In the genomic region with DNA sequence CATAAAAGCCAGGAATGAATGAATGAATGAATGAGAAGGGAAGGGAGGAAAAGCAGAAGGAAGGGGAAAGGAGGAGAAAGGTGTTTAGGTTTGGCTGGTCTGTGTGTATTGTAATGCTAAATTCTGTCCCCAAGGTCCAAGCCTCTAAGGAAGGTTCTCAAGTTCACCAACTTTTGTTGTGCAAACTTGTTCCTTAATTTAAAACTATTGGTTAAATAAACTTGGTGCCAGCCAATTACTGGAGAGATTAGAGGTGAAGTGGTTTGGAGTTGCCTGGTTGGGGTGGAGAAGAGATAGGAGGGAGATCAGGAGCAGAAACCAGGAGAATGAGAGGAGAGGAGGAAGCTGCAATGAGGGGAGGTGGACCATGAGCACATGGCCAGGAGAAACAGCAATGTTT, we compare ENCODE assay signal across 16 mouse cellular contexts.
"Had no signal": no experiment of that assay in that cellular context is flagged by ENCODE, and none has a peak within 500 bp of the region (broad histone marks: within the 10 kb centered on the region; RNA-seq: fewer than 3 reads in every experiment).

No protein-coding gene starts in this region.

- H3K9me3 ChIP-seq: midbrain, embryonic 10.5 days; midbrain, embryonic 12.5 days; neural tube, embryonic 13.5 days; neural tube, embryonic 15.5 days had no signal

- H3K9ac ChIP-seq: lung, embryonic 14.5 days; midbrain, embryonic 12.5 days; neural tube, embryonic 13.5 days; neural tube, embryonic 15.5 days had no signal

- H3K36me3 ChIP-seq: midbrain, embryonic 10.5 days; midbrain, embryonic 12.5 days; neural tube, embryonic 13.5 days; neural tube, embryonic 15.5 days had no signal

- DNase-seq: lung, embryonic 14.5 days; lung, postnatal 10 days; lung, postnatal 4 days; midbrain, embryonic 14.5 days; retina, postnatal 1 day; right cerebral cortex, adult 18-20 months; right cerebral cortex, postnatal 25 days; right cerebral cortex, postnatal 4 days; spleen, adult 18-20 months; thymus, adult 18-20 months had no signal

- H3K4me3 ChIP-seq: midbrain, embryonic 10.5 days; midbrain, embryonic 12.5 days; myocyte; neural tube, embryonic 13.5 days; neural tube, embryonic 15.5 days had no signal

- H3K27me3 ChIP-seq: midbrain, embryonic 12.5 days; neural tube, embryonic 13.5 days; neural tube, embryonic 15.5 days had no signal

- H3K27ac ChIP-seq: midbrain, embryonic 10.5 days; midbrain, embryonic 12.5 days; neural tube, embryonic 13.5 days; neural tube, embryonic 15.5 days had no signal

- H3K4me2 ChIP-seq: lung, embryonic 14.5 days; midbrain, embryonic 12.5 days; neural tube, embryonic 13.5 days; neural tube, embryonic 15.5 days had no signal

- ATAC-seq: midbrain, embryonic 16.5 days had no signal
